8 mouse cellular contexts compared by ENCODE assay signal in genomic region chr2:3332056-3332455, GRCm38 (mm10). TPM values are rescaled to one million over a fixed set of nuclear protein-coding genes. Genes with fewer than 3 reads are reported as not detected.
DNase-seq lines count a peak whose midpoint lies in the region; ATAC-seq and TF ChIP-seq lines count a peak whose summit lies in the region.

No protein-coding gene starts in this region.

- no peak for TF ChIP-seq EP300 in ES-Bruce4 (IDR thresholded peaks at IDR 0.05; ENCODE audit: insufficient read depth, low read depth, low read length)
- TF ChIP-seq EP300 in liver, postnatal 0 days (IDR thresholded peaks at IDR 0.05; ENCODE audit: low read depth), result no peak

- H3K27ac ChIP-seq in heart, embryonic 13.5 days (replicated peaks), result peak overlapping the region; percentile 78
- H3K27ac ChIP-seq in ES-Bruce4 (ENCODE audit: insufficient read depth, low read length), result peak overlapping the region; percentile 5; the same call in 1 of the 2 replicates
- H3K27ac ChIP-seq in forebrain, embryonic 13.5 days, result peak overlapping the region; percentile 57
- H3K27ac ChIP-seq in liver, postnatal 0 days (ENCODE audit: low read depth), result peak overlapping the region; percentile 69

- H3K4me3 ChIP-seq in heart, embryonic 13.5 days, result peak overlapping the region; percentile 80
- peak overlapping the region; percentile 92 for H3K4me3 ChIP-seq in ES-Bruce4 (ENCODE audit: low read depth, low read length)
- H3K4me3 ChIP-seq in forebrain, embryonic 13.5 days, result peak overlapping the region; percentile 66
- H3K4me3 ChIP-seq in liver, postnatal 0 days (ENCODE audit: low read depth, low read length), result peak overlapping the region; percentile 61

- H3K4me2 ChIP-seq in heart, embryonic 13.5 days, result peak overlapping the region; percentile 87
- peak overlapping the region; percentile 75 for H3K4me2 ChIP-seq in forebrain, embryonic 13.5 days
- peak overlapping the region; percentile 83 for H3K4me2 ChIP-seq in liver, postnatal 0 days (ENCODE audit: low read depth, low read length)

- no peak for DNase-seq in heart, adult 18-20 months
- no peak for DNase-seq in liver, postnatal 0 days
- no peak for DNase-seq in gastrocnemius, postnatal 25 days
- DNase-seq in cerebellum, postnatal 36 days, result no peak

- no peak for ATAC-seq in heart, embryonic 13.5 days (ENCODE audit: extremely low read depth, insufficient number of reproducible peaks, low FRiP score, low TSS enrichment)
- ATAC-seq in forebrain, embryonic 13.5 days, result no peak; the same call in 1 of the 2 replicates
- peak; percentile 1 for ATAC-seq in liver, postnatal 0 days
- no peak for ATAC-seq in monocyte, adult 5-6 weeks (replicated peaks; ENCODE audit: insufficient number of reproducible peaks, low FRiP score, low TSS enrichment, poor library complexity, severe bottlenecking)

- peaks cover 26% of the 10 kb centered on the region for H3K4me1 ChIP-seq in heart, embryonic 13.5 days
- no peaks in the 10 kb centered on the region for H3K4me1 ChIP-seq in ES-Bruce4 (ENCODE audit: control insufficient read depth, insufficient read depth, low read length)
- peaks cover 22% of the 10 kb centered on the region for H3K4me1 ChIP-seq in forebrain, embryonic 13.5 days
- peaks cover 26% of the 10 kb centered on the region for H3K4me1 ChIP-seq in liver, postnatal 0 days (ENCODE audit: insufficient read depth)

- H3K36me3 ChIP-seq in heart, embryonic 13.5 days, result peaks cover 32% of the 10 kb centered on the region
- H3K36me3 ChIP-seq in ES-Bruce4 (ENCODE audit: control insufficient read depth, insufficient read depth, low read length, poor library complexity, severe bottlenecking), result peaks cover 22% of the 10 kb centered on the region
- H3K36me3 ChIP-seq in forebrain, embryonic 13.5 days (ENCODE audit: poor library complexity, severe bottlenecking), result peaks cover 16% of the 10 kb centered on the region
- peaks cover 5% of the 10 kb centered on the region for H3K36me3 ChIP-seq in liver, postnatal 0 days (replicated peaks; ENCODE audit: insufficient read depth, low read length)

- TF ChIP-seq CTCF in ES-Bruce4 (IDR thresholded peaks at IDR 0.05; ENCODE audit: low read depth, low read length), result no peak
- TF ChIP-seq CTCF in liver, postnatal 0 days (IDR thresholded peaks at IDR 0.05; ENCODE audit: low read depth), result no peak

- H3K27me3 ChIP-seq in heart, embryonic 13.5 days (replicated peaks), result peaks cover 15% of the 10 kb centered on the region
- H3K27me3 ChIP-seq in ES-Bruce4 (ENCODE audit: control insufficient read depth, insufficient read depth, low read length, poor library complexity, severe bottlenecking), result no peaks in the 10 kb centered on the region
- H3K27me3 ChIP-seq in forebrain, embryonic 13.5 days, result peaks cover 11% of the 10 kb centered on the region; the same call in 1 of the 2 replicates
- 0 out of 2 replicates have a peak, but pooled peaks cover 3% of the 10 kb centered on the region for H3K27me3 ChIP-seq in liver, postnatal 0 days (ENCODE audit: insufficient read depth, low read length)

- no peaks in the 10 kb centered on the region for H3K9me3 ChIP-seq in heart, embryonic 13.5 days
- no peaks in the 10 kb centered on the region for H3K9me3 ChIP-seq in ES-Bruce4 (replicated peaks; ENCODE audit: control insufficient read depth, insufficient read depth, low read length, poor library complexity, severe bottlenecking)
- H3K9me3 ChIP-seq in forebrain, embryonic 13.5 days (replicated peaks), result no peaks in the 10 kb centered on the region
- no peaks in the 10 kb centered on the region for H3K9me3 ChIP-seq in liver, postnatal 0 days (ENCODE audit: low read length)

- peak overlapping the region; percentile 87 for H3K9ac ChIP-seq in heart, embryonic 13.5 days
- peak overlapping the region; percentile 73 for H3K9ac ChIP-seq in ES-Bruce4 (ENCODE audit: low read depth, poor library complexity, severe bottlenecking)
- peak overlapping the region; percentile 75 for H3K9ac ChIP-seq in forebrain, embryonic 13.5 days
- H3K9ac ChIP-seq in liver, postnatal 0 days (replicated peaks), result peak overlapping the region; percentile 64

- under 1% methylated on average over 21 of the region's 21 CpGs for WGBS in heart, embryonic 13.5 days
- 1% methylated on average over 21 of the region's 21 CpGs for WGBS in forebrain, embryonic 13.5 days
- WGBS in liver, postnatal 0 days (ENCODE audit: insufficient replicate concordance), result 1% methylated on average over 21 of the region's 21 CpGs

- no peak for TF ChIP-seq POLR2A in ES-Bruce4 (IDR thresholded peaks at IDR 0.05; ENCODE audit: insufficient read depth, low read length)

RNA-seq across cellular contexts. Expression of gene Rpp38, which starts 0.4 kb away (rescaled TPM):
- 10.2 and 13.8 TPM in 2 replicates for polyA plus RNA-seq in heart, embryonic 13.5 days (2015; fragmentation: Nextera tagmentation; extraction: Ambion mirVana)
- 1 to 10 TPM; 5.0 to 5.5 TPM for total RNA-seq in heart, adult 18-20 months (2021)
- 17.1 and 19.0 TPM in 2 replicates for polyA plus RNA-seq in ES-Bruce4 (2011; ENCODE audit: insufficient read depth, insufficient read length, low read depth, missing spikeins)
- polyA plus RNA-seq in forebrain, embryonic 13.5 days (2015; fragmentation: Nextera tagmentation; extraction: Ambion mirVana), result 15.0 and 16.5 TPM in 2 replicates
- polyA plus RNA-seq in liver, postnatal 0 days (2015; fragmentation: Nextera tagmentation; extraction: Ambion mirVana), result 10.2 and 10.3 TPM in 2 replicates
- total RNA-seq in gastrocnemius, postnatal 25 days (2021), result 1 to 10 TPM; 4.6 to 5.3 TPM
- total RNA-seq in monocyte, adult 5-6 weeks (2017), result 1.8 to 9.9 TPM (median 4.4 TPM) in 3 replicates

RNA-seq across cellular contexts. Expression of gene Acbd7, which starts 3.9 kb away (rescaled TPM):
- polyA plus RNA-seq in heart, embryonic 13.5 days (2015; fragmentation: Nextera tagmentation; extraction: Ambion mirVana), result 0.82 and 1.0 TPM in 2 replicates
- 1 to 10 TPM; 1.4 to 1.8 TPM for total RNA-seq in heart, adult 18-20 months (2021)
- 5.9 and 8.7 TPM in 2 replicates for polyA plus RNA-seq in ES-Bruce4 (2011; ENCODE audit: insufficient read depth, insufficient read length, low read depth, missing spikeins)
- 0.58 and 1.2 TPM in 2 replicates for polyA plus RNA-seq in forebrain, embryonic 13.5 days (2015; fragmentation: Nextera tagmentation; extraction: Ambion mirVana)
- 0.29 TPM in 1 of 2 replicates, not detected in the other for polyA plus RNA-seq in liver, postnatal 0 days (2015; fragmentation: Nextera tagmentation; extraction: Ambion mirVana)
- under 1 TPM in 1 of 2 experiments, not detected in 1; 0.59 TPM for total RNA-seq in gastrocnemius, postnatal 25 days (2021)
- 4.5 TPM in 1 of 3 replicates, not detected in the others for total RNA-seq in monocyte, adult 5-6 weeks (2017)

RNA-seq across cellular contexts. Expression of gene Nmt2, which starts 48.0 kb away (rescaled TPM):
- 32.1 and 36.3 TPM in 2 replicates for polyA plus RNA-seq in heart, embryonic 13.5 days (2015; fragmentation: Nextera tagmentation; extraction: Ambion mirVana)
- 1 to 10 TPM; 8.5 to 9.1 TPM for total RNA-seq in heart, adult 18-20 months (2021)
- polyA plus RNA-seq in ES-Bruce4 (2011; ENCODE audit: insufficient read depth, insufficient read length, low read depth, missing spikeins), result 119 TPM in 2 replicates
- polyA plus RNA-seq in forebrain, embryonic 13.5 days (2015; fragmentation: Nextera tagmentation; extraction: Ambion mirVana), result 84.7 and 90.2 TPM in 2 replicates
- polyA plus RNA-seq in liver, postnatal 0 days (2015; fragmentation: Nextera tagmentation; extraction: Ambion mirVana), result 17.1 and 17.4 TPM in 2 replicates
- 1 to 10 TPM; 8.1 to 8.5 TPM for total RNA-seq in gastrocnemius, postnatal 25 days (2021)
- 18.0 to 31.9 TPM (median 18.3 TPM) in 3 replicates for total RNA-seq in monocyte, adult 5-6 weeks (2017)

Comparison
In these comparisons a context has a peak if more than half of its experiments do, and no peak if none do; other contexts are left out.
1. H3K27ac ChIP-seq: peak in every context shown above with its lines; median percentile 78 in heart, embryonic 13.5 days; 69 in liver, postnatal 0 days; 57 in forebrain, embryonic 13.5 days; 5 in ES-Bruce4.